Mouse (Mus musculus): ENCODE measurements around the gene Anks1b. TPM values are rescaled to one million over a fixed set of nuclear protein-coding genes. Genes with fewer than 3 reads are reported as not detected.

Anks1b gene
- polyA plus RNA-seq, 1 experiment: 1.9 TPM

- H3K36me3 ChIP-seq (ENCODE audit: control insufficient read depth, insufficient read depth, low read length): no peaks in the 10 kb centered on the region
- no peak for TF ChIP-seq CTCF (IDR thresholded peaks at IDR 0.05; ENCODE audit: control insufficient read depth, insufficient read depth, insufficient replicate concordance, low read depth, low read length)
- no peak for TF ChIP-seq POLR2A (IDR thresholded peaks at IDR 0.05; ENCODE audit: control insufficient read depth, low read depth, low read length)
- H3K27me3 ChIP-seq (ENCODE audit: control insufficient read depth, insufficient read depth, low read length): no peaks in the 10 kb centered on the region
- H3K4me1 ChIP-seq (ENCODE audit: control insufficient read depth, insufficient read depth, low read length): no peaks in the 10 kb centered on the region
- H3K27ac ChIP-seq (ENCODE audit: control insufficient read depth, insufficient read depth, low read depth, low read length): no peak overlapping the region
- H3K4me3 ChIP-seq (ENCODE audit: control insufficient read depth, low read depth, low read length): no peak overlapping the region
These were observed 1126.6 kb downstream of the Anks1b start for GRCm38 (mm10) chr10:90999899-91000298.

- Histone ChIP-seq H3K4me3 (ENCODE audit: control insufficient read depth, low read depth, low read length) (no peak overlapping the region), H3K4me1 (ENCODE audit: control insufficient read depth, insufficient read depth, low read length) (no peaks in the 10 kb centered on the region), H3K27me3 (ENCODE audit: control insufficient read depth, insufficient read depth, low read length) (no peaks in the 10 kb centered on the region), H3K27ac (ENCODE audit: control insufficient read depth, insufficient read depth, low read depth, low read length) (no peak overlapping the region), H3K36me3 (ENCODE audit: control insufficient read depth, insufficient read depth, low read length) (no peaks in the 10 kb centered on the region)
- no peak for TF ChIP-seq POLR2A (IDR thresholded peaks at IDR 0.05; ENCODE audit: control insufficient read depth, low read depth, low read length)
- TF ChIP-seq CTCF (IDR thresholded peaks at IDR 0.05; ENCODE audit: control insufficient read depth, insufficient read depth, insufficient replicate concordance, low read depth, low read length): no peak
These were observed 1128.1 kb downstream of the Anks1b start for GRCm38 (mm10) chr10:91001421-91001820.

GRCm38 (mm10) chr10:91005858-91006538, 1132.7 kb downstream of the Anks1b start:
- TF ChIP-seq POLR2A (IDR thresholded peaks at IDR 0.05; ENCODE audit: control insufficient read depth, low read depth, low read length) (no peak), CTCF (IDR thresholded peaks at IDR 0.05; ENCODE audit: control insufficient read depth, insufficient read depth, insufficient replicate concordance, low read depth, low read length) (no peak)
- Histone ChIP-seq H3K27me3 (ENCODE audit: control insufficient read depth, insufficient read depth, low read length) (no peaks in the 10 kb centered on the region), H3K4me3 (ENCODE audit: control insufficient read depth, low read depth, low read length) (no peak overlapping the region), H3K36me3 (ENCODE audit: control insufficient read depth, insufficient read depth, low read length) (no peaks in the 10 kb centered on the region), H3K4me1 (ENCODE audit: control insufficient read depth, insufficient read depth, low read length) (no peaks in the 10 kb centered on the region), H3K27ac (ENCODE audit: control insufficient read depth, insufficient read depth, low read depth, low read length) (no peak overlapping the region)

Other genes starting within 250 kb of the Anks1b start
- 13.1 and 14.8 TPM in 2 replicates for gene Scyl2, start 187.2 kb upstream of the Anks1b start, polyA plus RNA-seq (2012; rRNA removed)
- gene Actr6, start 141.2 kb upstream of the Anks1b start, polyA plus RNA-seq (2012; rRNA removed): 7.4 and 9.0 TPM in 2 replicates
- 43.0 and 43.2 TPM in 2 replicates for gene Uhrf1bp1l, start 128.5 kb upstream of the Anks1b start, polyA plus RNA-seq (2012; rRNA removed)

Measured in testis, adult 2 months (tissue).